Mouse (Mus musculus) G1E (cell line): ENCODE results near the gene Epas1.

Experiments
- CTCF ChIP-seq: IDR thresholded peaks from 2 replicates; pipeline ENCODE4 v1.5.1; 2012; ENCODE audit warnings: low read depth, low read length, inconsistent platforms, mixed read lengths
- TAL1 ChIP-seq: conservative IDR thresholded peaks from 2 replicates; pipeline ENCODE4 v1.6.1; 2012; ENCODE audit warnings: low read depth, low read length, inconsistent platforms, mixed read lengths

- TF ChIP-seq CTCF (no peak), TAL1 (no peak)
Observed at GRCm38 (mm10) chr17:86870586-86870985, 117.1 kb downstream of the Epas1 start.
